Comparison of ENCODE assay signal across 13 mouse cellular contexts in the genomic region with DNA sequence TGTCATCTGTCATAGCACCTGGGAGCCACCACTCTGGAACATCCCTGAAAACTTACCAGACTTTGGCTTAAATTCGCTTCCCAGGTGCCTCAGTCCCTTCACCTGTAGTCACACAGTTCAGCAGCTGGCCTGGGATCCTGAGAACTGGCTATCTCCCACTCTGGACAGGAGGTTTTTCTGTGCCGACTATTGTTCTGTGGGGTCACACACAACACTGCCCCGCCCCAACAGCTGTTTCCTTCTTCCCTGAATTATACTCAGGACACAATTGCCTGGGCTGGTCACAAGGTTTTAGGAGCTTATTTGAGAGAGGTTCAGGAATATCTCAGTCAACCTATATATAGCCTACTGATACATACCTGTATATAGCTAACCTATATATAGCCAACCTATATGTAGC. TPM values are rescaled to one million over a fixed set of nuclear protein-coding genes. Genes with fewer than 3 reads are reported as not detected.
DNase-seq lines count a peak whose midpoint lies in the region; ATAC-seq and TF ChIP-seq lines count a peak whose summit lies in the region.
"Had no signal": no experiment of that assay in that cellular context is flagged by ENCODE, and none has a peak within 500 bp of the region (broad histone marks: within the 10 kb centered on the region; RNA-seq: fewer than 3 reads in every experiment).

No protein-coding gene starts in this region.

- TF ChIP-seq POLR2A in kidney, adult 2 months (IDR thresholded peaks at IDR 0.05; ENCODE audit: low read depth, low read length): no peak

- no peaks in the 10 kb centered on the region for H3K9me3 ChIP-seq in kidney, embryonic 14.5 days (ENCODE audit: control insufficient read depth, low read length)
- no peaks in the 10 kb centered on the region for H3K9me3 ChIP-seq in heart, embryonic 15.5 days (replicated peaks)
- H3K9me3 ChIP-seq: liver, embryonic 13.5 days; midbrain, embryonic 12.5 days; stomach, embryonic 15.5 days had no signal

- DNase-seq in adrenal gland, adult 2 months: peak; percentile 16
- no peak for DNase-seq in adrenal gland, postnatal 10 days
- DNase-seq in kidney, adult 2 months: peak; percentile 76
- DNase-seq in kidney, postnatal 25 days: peak; percentile 66 to 75
- DNase-seq: liver, embryonic 13.5 days had no signal

- ATAC-seq in kidney, embryonic 14.5 days (ENCODE audit: low FRiP score, low TSS enrichment): no peak
- peak; percentile 29; the same call in 1 of the 2 replicates for ATAC-seq in heart, embryonic 15.5 days (replicated peaks; ENCODE audit: insufficient number of reproducible peaks, insufficient read depth, low FRiP score, low read depth)
- no peak for ATAC-seq in monocyte, adult 5-6 weeks (replicated peaks; ENCODE audit: insufficient number of reproducible peaks, low FRiP score, low TSS enrichment, poor library complexity, severe bottlenecking)
- no peak for ATAC-seq in frontal cortex, adult (ENCODE audit: low TSS enrichment)

- H3K36me3 ChIP-seq in kidney, adult 2 months (ENCODE audit: control insufficient read depth, insufficient read depth, low read length): no peaks in the 10 kb centered on the region
- H3K36me3 ChIP-seq in kidney, embryonic 14.5 days (ENCODE audit: control insufficient read depth, insufficient read depth, low read length): peaks cover 62% of the 10 kb centered on the region
- peaks cover 45% of the 10 kb centered on the region for H3K36me3 ChIP-seq in heart, embryonic 15.5 days

- H3K4me1 ChIP-seq in kidney, adult 2 months (ENCODE audit: control insufficient read depth, insufficient read depth, low read length): no peaks in the 10 kb centered on the region; the same call in 1 of the 2 replicates
- H3K4me1 ChIP-seq in kidney, embryonic 14.5 days (ENCODE audit: control insufficient read depth, insufficient read depth, low read length): peaks cover 7% of the 10 kb centered on the region; the same call in 1 of the 2 replicates
- H3K4me1 ChIP-seq in heart, embryonic 15.5 days (replicated peaks): peaks cover 24% of the 10 kb centered on the region

- H3K27ac ChIP-seq in kidney, adult 2 months (ENCODE audit: insufficient read depth, low read depth, low read length): peak overlapping the region; percentile 69
- no peak overlapping the region; the same call in 1 of the 2 replicates for H3K27ac ChIP-seq in kidney, embryonic 14.5 days (ENCODE audit: low read depth, low read length)
- H3K27ac ChIP-seq in heart, embryonic 15.5 days: peak overlapping the region; percentile 69
- H3K27ac ChIP-seq: liver, embryonic 13.5 days; midbrain, embryonic 12.5 days had no signal

- H3K9ac ChIP-seq in kidney, embryonic 14.5 days (ENCODE audit: low read depth, low read length): no peak overlapping the region
- H3K9ac ChIP-seq in heart, embryonic 15.5 days: no peak overlapping the region
- H3K9ac ChIP-seq: liver, embryonic 13.5 days; midbrain, embryonic 12.5 days; stomach, embryonic 15.5 days had no signal

- 63% methylated on average over 3 of the region's 3 CpGs for WGBS in kidney, adult 2 months
- WGBS in kidney, embryonic 14.5 days: 74% methylated on average over 3 of the region's 3 CpGs
- WGBS in heart, embryonic 15.5 days: 66% methylated on average over 3 of the region's 3 CpGs

- TF ChIP-seq CTCF in kidney, adult 2 months (conservative IDR thresholded peaks at IDR 0.05; ENCODE audit: insufficient read depth, insufficient read length, low read depth, low read length): no peak

- no peak overlapping the region for H3K4me2 ChIP-seq in kidney, embryonic 14.5 days (replicated peaks; ENCODE audit: low read depth, low read length)
- H3K4me2 ChIP-seq in heart, embryonic 15.5 days: no peak overlapping the region
- H3K4me2 ChIP-seq: liver, embryonic 13.5 days; midbrain, embryonic 12.5 days; stomach, embryonic 15.5 days had no signal

- H3K27me3 ChIP-seq in kidney, adult 2 months (replicated peaks; ENCODE audit: control insufficient read depth, insufficient read depth, low read length): no peaks in the 10 kb centered on the region
- no peaks in the 10 kb centered on the region for H3K27me3 ChIP-seq in kidney, embryonic 14.5 days (ENCODE audit: control insufficient read depth, insufficient read depth, low read length)
- no peaks in the 10 kb centered on the region for H3K27me3 ChIP-seq in heart, embryonic 15.5 days
- H3K27me3 ChIP-seq: liver, embryonic 13.5 days; midbrain, embryonic 12.5 days; stomach, embryonic 15.5 days had no signal

- peak overlapping the region; percentile 20; the same call in 1 of the 2 replicates for H3K4me3 ChIP-seq in kidney, adult 2 months (ENCODE audit: insufficient read depth, low read depth, low read length)
- no peak overlapping the region for H3K4me3 ChIP-seq in kidney, embryonic 14.5 days (ENCODE audit: low read length)
- H3K4me3 ChIP-seq in heart, embryonic 15.5 days: no peak overlapping the region
- H3K4me3 ChIP-seq: liver, embryonic 13.5 days; midbrain, embryonic 12.5 days; stomach, embryonic 15.5 days had no signal

RNA-seq across cellular contexts. Expression of gene Rps21, which starts 5.3 kb away (rescaled TPM):
- 100 to 1,000 TPM; 380 to 873 TPM for total RNA-seq in adrenal gland, adult 2 months (2021)
- 1,054 and 1,398 TPM in 2 replicates for polyA plus RNA-seq in adrenal gland, adult 2 months (2012; rRNA removed)
- total RNA-seq in adrenal gland, postnatal 10 days (2021): 100 to 1,000 TPM; 772 to 787 TPM
- polyA plus RNA-seq in kidney, adult 2 months (2012; rRNA removed): 2,294 and 2,331 TPM in 2 replicates
- polyA plus RNA-seq in kidney, embryonic 14.5 days (2014; fragmentation: Nextera tagmentation; extraction: Ambion mirVana): 730 and 1,037 TPM in 2 replicates
- polyA plus RNA-seq in heart, embryonic 15.5 days (2015; fragmentation: Nextera tagmentation; extraction: Ambion mirVana): 259 and 352 TPM in 2 replicates
- total RNA-seq in monocyte, adult 5-6 weeks (2017): 1,771 to 2,174 TPM (median 1,777 TPM) in 3 replicates

RNA-seq across cellular contexts. Expression of gene Cables2, which starts 10.9 kb away (rescaled TPM):
- 10 to 100 TPM; 13.1 to 14.7 TPM for total RNA-seq in adrenal gland, adult 2 months (2021)
- polyA plus RNA-seq in adrenal gland, adult 2 months (2012; rRNA removed): 19.4 and 28.8 TPM in 2 replicates
- 10 to 100 TPM; 17.3 to 19.8 TPM for total RNA-seq in adrenal gland, postnatal 10 days (2021)
- 18.2 TPM in 2 replicates for polyA plus RNA-seq in kidney, adult 2 months (2012; rRNA removed)
- 13.3 and 21.1 TPM in 2 replicates for polyA plus RNA-seq in kidney, embryonic 14.5 days (2014; fragmentation: Nextera tagmentation; extraction: Ambion mirVana)
- 8.4 and 10.5 TPM in 2 replicates for polyA plus RNA-seq in heart, embryonic 15.5 days (2015; fragmentation: Nextera tagmentation; extraction: Ambion mirVana)
- total RNA-seq in monocyte, adult 5-6 weeks (2017): 16.9 to 23.7 TPM (median 20.6 TPM) in 3 replicates

RNA-seq across cellular contexts. Expression of gene Rbbp8nl, which starts 27.2 kb away (rescaled TPM):
- not detected for total RNA-seq in adrenal gland, adult 2 months (2021)
- polyA plus RNA-seq in adrenal gland, adult 2 months (2012; rRNA removed): not detected in 2 replicates
- not detected for total RNA-seq in adrenal gland, postnatal 10 days (2021)
- 0.49 and 0.50 TPM in 2 replicates for polyA plus RNA-seq in kidney, adult 2 months (2012; rRNA removed)
- 0.37 and 1.1 TPM in 2 replicates for polyA plus RNA-seq in kidney, embryonic 14.5 days (2014; fragmentation: Nextera tagmentation; extraction: Ambion mirVana)
- polyA plus RNA-seq in heart, embryonic 15.5 days (2015; fragmentation: Nextera tagmentation; extraction: Ambion mirVana): 0.06 and 0.28 TPM in 2 replicates
- not detected in 3 replicates for total RNA-seq in monocyte, adult 5-6 weeks (2017)
- total RNA-seq: gastrocnemius, adult 8-10 months had no signal
- polyA plus RNA-seq: liver, embryonic 13.5 days; neural tube, embryonic 14.5 days had no signal

RNA-seq across cellular contexts. Expression of gene Lama5, which starts 36.8 kb away (rescaled TPM):
- 10 to 100 TPM; 30.7 to 35.0 TPM for total RNA-seq in adrenal gland, adult 2 months (2021)
- 41.7 and 48.7 TPM in 2 replicates for polyA plus RNA-seq in adrenal gland, adult 2 months (2012; rRNA removed)
- 10 to 100 TPM; 35.6 to 39.0 TPM for total RNA-seq in adrenal gland, postnatal 10 days (2021)
- 83.3 and 97.8 TPM in 2 replicates for polyA plus RNA-seq in kidney, adult 2 months (2012; rRNA removed)
- 43.1 and 54.1 TPM in 2 replicates for polyA plus RNA-seq in kidney, embryonic 14.5 days (2014; fragmentation: Nextera tagmentation; extraction: Ambion mirVana)
- polyA plus RNA-seq in heart, embryonic 15.5 days (2015; fragmentation: Nextera tagmentation; extraction: Ambion mirVana): 21.9 and 29.1 TPM in 2 replicates
- total RNA-seq in monocyte, adult 5-6 weeks (2017): 0.29 to 7.1 TPM (median 0.29 TPM) in 3 replicates
